Mouse (Mus musculus) limb, embryonic 13.5 days (tissue): Measurements from ENCODE around the gene Rpl7a. TPM values are rescaled to one million over a fixed set of nuclear protein-coding genes. Genes with fewer than 3 reads are reported as not detected.
"Not testable (repeated sequence)": the region's sequence is repeated elsewhere in the genome, so short reads cannot be mapped to it uniquely, and the experiment has no call there.

Experiments
- ATAC-seq: fragments of 200-750 bp; cut with Nextera tagmentation; 2 replicates; pipeline ENCODE4 v1.8.0; 2017; ENCODE audit warnings: low read depth, moderate number of reproducible peaks, moderate TSS enrichment; ENCODE audit not compliant: low FRiP score
- H3K27ac ChIP-seq: fragments of 300-500 bp; sonication (generic); 2 replicates; pipeline ENCODE4 v1.5.1; 2015; ENCODE audit warnings: inconsistent platforms, mild to moderate bottlenecking, moderate library complexity
- H3K27me3 ChIP-seq: fragments of 300-500 bp; sonication (generic); 2 replicates; pipeline ENCODE4 v1.6.1; 2015; ENCODE audit warnings: mild to moderate bottlenecking, inconsistent platforms
- H3K36me3 ChIP-seq: fragments of 300-500 bp; sonication (generic); 2 replicates; pipeline ENCODE4 v1.6.1; 2015; ENCODE audit warnings: inconsistent platforms, mild to moderate bottlenecking, moderate library complexity
- H3K4me1 ChIP-seq: fragments of 300-500 bp; sonication (generic); 2 replicates; pipeline ENCODE4 v1.6.1; 2015; ENCODE audit warnings: inconsistent platforms
- H3K4me2 ChIP-seq: fragments of 300-500 bp; sonication (generic); replicated peaks from 2 replicates; pipeline ENCODE4 v1.6.1; 2015; ENCODE audit warnings: inconsistent platforms, mild to moderate bottlenecking, moderate library complexity
- H3K4me3 ChIP-seq: fragments of 300-500 bp; sonication (generic); 2 replicates; pipeline ENCODE4 v1.5.1; 2015; ENCODE audit warnings: moderate library complexity, mild to moderate bottlenecking, inconsistent platforms
- H3K9ac ChIP-seq: fragments of 300-500 bp; sonication (generic); 2 replicates; pipeline ENCODE4 v1.6.1; 2015; ENCODE audit warnings: mild to moderate bottlenecking, inconsistent platforms
- H3K9me3 ChIP-seq: fragments of 300-500 bp; sonication (generic); 2 replicates; pipeline ENCODE4 v1.6.1; 2016; ENCODE audit warnings: inconsistent platforms
- WGBS: fragments of 180-500 bp; shearing (Covaris S2); methylation state at CpG from one replicate; pipeline ENCODE4 v1.1.7; 2015; 5-methylcytosine and 5-hydroxymethylcytosine counted together
- polyA plus RNA-seq: library from polyadenylated mRNA; unstranded; fragments of >200 nt; fragmentation: Nextera tagmentation; extraction: Ambion mirVana; gene quantifications from 2 replicates; pipeline ENCODE4 v1.2.1, GENCODE M21; 2015

Rpl7a gene
- polyA plus RNA-seq, result 647 and 667 TPM in 2 replicates

DNA sequence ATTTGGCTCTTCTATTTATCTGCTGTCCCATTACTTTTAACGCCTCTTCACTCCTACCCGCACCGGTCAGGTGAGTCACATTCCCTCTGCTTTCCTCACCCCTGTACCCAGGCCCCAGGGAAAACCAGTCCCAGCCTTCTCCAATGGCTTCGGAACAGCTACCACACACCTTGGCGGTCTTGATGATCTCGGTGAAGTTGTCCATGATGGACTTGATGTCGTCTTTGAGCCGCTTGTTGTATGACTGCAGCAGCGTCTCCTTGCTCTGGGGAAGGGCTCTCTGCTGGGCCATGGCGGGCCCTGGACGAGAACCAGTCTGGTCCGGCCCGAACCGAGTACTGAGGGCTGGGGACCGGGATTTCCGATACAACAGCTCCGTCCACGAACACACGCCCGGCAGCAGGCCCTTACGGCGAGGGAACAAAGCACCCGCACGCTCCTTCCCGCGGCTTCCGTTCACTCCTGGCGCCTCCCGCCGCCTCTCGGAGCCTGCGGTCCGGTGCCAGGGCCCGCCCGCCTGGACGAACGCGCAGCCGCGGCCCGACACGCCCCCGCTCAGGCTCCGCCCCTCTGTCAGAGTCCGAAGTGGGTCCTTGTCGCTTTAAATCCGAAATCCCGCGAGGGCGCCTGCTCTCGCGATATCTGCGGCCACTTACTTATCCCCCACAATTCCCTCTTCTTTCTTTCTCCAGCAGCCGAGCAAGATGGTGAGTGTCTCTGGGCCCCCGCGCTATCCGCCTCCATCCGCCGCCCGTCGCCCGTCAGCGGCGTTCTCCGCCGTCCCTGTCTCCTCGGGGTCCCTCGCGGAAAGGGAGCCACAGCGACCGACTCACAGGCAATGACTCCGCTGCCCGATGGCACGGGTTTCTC, at the start of gene Rpl7a, which contains the start of gene Med22:
TSS of gene Rpl7a (plus strand) at position 641 of the 870 bp plus-strand sequence.
TSS of gene Med22 (minus strand) at position 554 of the 870 bp plus-strand sequence.
- Histone ChIP-seq H3K4me1 (peaks cover 40% of the 10 kb centered on the region), H3K36me3 (peaks cover 67% of the 10 kb centered on the region), H3K9ac (peak within 1 kb of the TSS; percentile 100), H3K4me2 (peak within 1 kb of the TSS; percentile 100), H3K27ac (peak within 1 kb of the TSS; percentile 93), H3K9me3 (no peaks in the 10 kb centered on the region), H3K27me3 (no peaks in the 10 kb centered on the region), H3K4me3 (peak within 1 kb of the TSS; percentile 91)
- peak; percentile 91 for ATAC-seq
- under 1% methylated on average over 74 of the region's 74 CpGs for WGBS

DNA sequence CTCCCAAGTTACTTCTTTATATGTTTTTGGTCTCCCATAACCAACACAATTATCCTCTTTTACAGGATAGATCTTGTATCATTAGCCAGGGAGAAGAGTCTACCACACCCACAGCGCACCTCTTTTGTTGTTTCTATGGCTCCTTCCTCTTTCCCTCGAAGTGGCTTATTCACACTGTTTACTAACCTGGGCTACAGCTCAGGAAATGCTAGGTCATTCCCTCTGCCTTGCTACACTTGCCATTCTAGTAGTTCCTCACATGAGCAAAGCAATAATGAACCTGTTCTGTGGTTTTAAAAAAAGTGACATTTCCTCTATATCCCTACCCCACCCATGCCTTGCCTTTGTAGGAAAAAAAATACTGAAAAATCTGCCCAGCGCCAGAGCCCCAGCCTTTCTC, 47.7 kb upstream of the Rpl7a start:
- Histone ChIP-seq H3K9ac (no peak overlapping the region), H3K36me3 (no peaks in the 10 kb centered on the region), H3K9me3 (no peaks in the 10 kb centered on the region), H3K4me2 (no peak overlapping the region), H3K4me1 (no peaks in the 10 kb centered on the region), H3K27me3 (no peaks in the 10 kb centered on the region), H3K4me3 (no peak overlapping the region), H3K27ac (no peak overlapping the region)
- 80% methylated on average over 3 of the region's 3 CpGs for WGBS
- no peak for ATAC-seq

- Histone ChIP-seq H3K36me3 (no peaks in the 10 kb centered on the region), H3K4me2 (no peak within 1 kb of the TSS), H3K27ac (no peak within 1 kb of the TSS), H3K9ac (no peak within 1 kb of the TSS), H3K4me3 (no peak within 1 kb of the TSS), H3K9me3 (no peaks in the 10 kb centered on the region), H3K4me1 (no peaks in the 10 kb centered on the region), H3K27me3 (0 out of 2 replicates have a peak, but pooled peaks cover 3% of the 10 kb centered on the region)
- ATAC-seq, result no peak
- 57% methylated on average over 3 of the region's 3 CpGs for WGBS
Measured at GRCm38 (mm10) chr2:26864879-26865278, 45.7 kb upstream of the Rpl7a start, which contains the start of gene Abo. Abo (minus strand) TSS chr2:26864979.

DNA sequence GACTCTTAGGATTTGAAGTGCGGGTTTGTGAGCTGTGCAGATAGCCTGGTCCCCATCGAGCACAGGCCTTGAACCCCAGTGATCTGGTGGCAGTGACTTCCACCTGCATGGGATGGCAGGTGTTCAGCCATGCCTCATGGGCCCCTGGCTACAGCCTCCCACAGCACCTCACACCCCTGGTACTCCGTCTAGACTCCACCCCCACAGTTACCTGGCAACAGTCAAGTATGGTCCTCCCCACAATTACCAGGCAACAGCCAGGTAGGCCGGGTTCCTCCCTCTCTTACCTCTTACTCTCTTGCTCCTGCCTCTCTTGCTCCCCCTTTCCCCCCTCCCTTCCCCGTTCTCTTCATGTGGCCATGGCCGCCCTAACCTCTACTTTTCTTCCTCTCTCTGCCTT, 39.9 kb upstream of the Rpl7a start:
- WGBS, result 58% methylated on average over 6 of the region's 6 CpGs

GRCm38 (mm10) chr2:26878571-26878970, 32.0 kb upstream of the Rpl7a start:
- Histone ChIP-seq H3K4me1 (no peaks in the 10 kb centered on the region), H3K9me3 (peaks cover 10% of the 10 kb centered on the region), H3K9ac (no peak overlapping the region), H3K27ac (no peak overlapping the region), H3K4me2 (no peak overlapping the region), H3K4me3 (no peak overlapping the region), H3K36me3 (no peaks in the 10 kb centered on the region), H3K27me3 (no peaks in the 10 kb centered on the region)
- no peak for ATAC-seq

More for the DNA sequence above, 39.9 kb upstream of the Rpl7a start:
- no peak for ATAC-seq
- Histone ChIP-seq H3K4me2 (no peak overlapping the region), H3K9ac (no peak overlapping the region), H3K27ac (no peak overlapping the region), H3K36me3 (no peaks in the 10 kb centered on the region), H3K4me1 (no peaks in the 10 kb centered on the region), H3K27me3 (0 out of 2 replicates have a peak, but pooled peaks cover 3% of the 10 kb centered on the region), H3K4me3 (no peak overlapping the region), H3K9me3 (no peaks in the 10 kb centered on the region)

DNA sequence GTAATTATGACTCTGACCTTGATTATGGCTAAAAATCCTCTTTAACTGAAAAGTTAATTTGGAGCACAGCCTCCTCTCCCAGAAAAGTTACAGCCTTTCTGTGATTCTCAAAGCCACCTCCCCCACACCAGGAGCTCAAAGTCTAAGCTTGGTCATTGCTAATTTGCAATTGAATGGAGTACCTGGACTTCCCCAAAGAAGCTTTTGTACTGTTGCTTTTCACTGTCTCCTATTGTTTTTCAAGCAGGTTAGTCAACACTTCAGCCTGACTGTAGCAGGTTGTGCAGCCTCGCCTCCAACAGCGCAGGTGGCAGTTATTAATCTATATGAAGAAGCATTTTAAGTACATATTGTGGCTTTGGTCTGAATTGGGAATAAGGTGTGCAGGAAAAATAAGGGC, 25.0 kb upstream of the Rpl7a start:
- WGBS, result 94% methylated on average over 2 of the region's 2 CpGs
- not testable (repeated sequence) for H3K4me2 ChIP-seq, ATAC-seq, H3K4me1 ChIP-seq, H3K27me3 ChIP-seq, H3K9me3 ChIP-seq, H3K27ac ChIP-seq, H3K9ac ChIP-seq, H3K4me3 ChIP-seq
- H3K36me3 ChIP-seq, result peaks cover 30% of the 10 kb centered on the region

DNA sequence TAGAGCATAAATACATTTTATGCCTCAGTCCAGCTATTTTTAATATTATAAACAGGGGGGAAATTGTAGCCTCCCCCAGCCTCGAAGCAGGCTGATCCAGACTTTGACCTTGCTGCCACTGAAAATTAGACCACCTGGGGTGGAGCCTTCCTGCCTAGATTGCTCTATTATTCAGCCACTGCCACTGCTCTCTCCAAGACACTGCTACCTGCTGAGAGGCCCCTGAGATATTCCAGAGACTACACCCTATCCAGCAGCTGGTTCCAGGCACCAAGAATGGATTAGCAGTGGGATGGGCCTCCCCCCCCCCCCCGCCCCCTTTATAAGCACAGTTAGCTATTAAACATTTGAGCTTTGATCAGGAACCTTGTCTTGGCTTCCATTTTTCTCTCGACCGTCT, 24.4 kb upstream of the Rpl7a start:
- not testable (repeated sequence) for ATAC-seq, H3K27me3 ChIP-seq, H3K27ac ChIP-seq, H3K9me3 ChIP-seq, H3K4me1 ChIP-seq, H3K9ac ChIP-seq, H3K4me2 ChIP-seq, H3K4me3 ChIP-seq
- WGBS, result 62% methylated on average over 4 of the region's 4 CpGs
- peaks cover 37% of the 10 kb centered on the region for H3K36me3 ChIP-seq

GRCm38 (mm10) chr2:26895898-26896297, 14.7 kb upstream of the Rpl7a start:
- 92% methylated on average over 4 of the region's 4 CpGs for WGBS
- no peak overlapping the region for H3K27ac ChIP-seq
- H3K4me3 ChIP-seq, result no peak overlapping the region
- H3K4me1 ChIP-seq, result peaks cover 2% of the 10 kb centered on the region
- H3K4me2 ChIP-seq, result no peak overlapping the region
- no peaks in the 10 kb centered on the region for H3K27me3 ChIP-seq
- no peak for ATAC-seq
- no peak overlapping the region for H3K9ac ChIP-seq
- H3K9me3 ChIP-seq, result no peaks in the 10 kb centered on the region
- peaks cover 85% of the 10 kb centered on the region for H3K36me3 ChIP-seq

GRCm38 (mm10) chr2:26900731-26901130, 9.8 kb upstream of the Rpl7a start:
- no peak for ATAC-seq
- Histone ChIP-seq H3K36me3 (peaks cover 58% of the 10 kb centered on the region), H3K27ac (no peak overlapping the region), H3K4me1 (peaks cover 28% of the 10 kb centered on the region), H3K9me3 (no peaks in the 10 kb centered on the region), H3K4me3 (no peak overlapping the region), H3K27me3 (no peaks in the 10 kb centered on the region), H3K9ac (no peak overlapping the region), H3K4me2 (no peak overlapping the region; the same call in 1 of the 2 replicates)
- WGBS, result 81% methylated on average over 1 of the region's 1 CpGs

- Histone ChIP-seq H3K9me3 (no peaks in the 10 kb centered on the region), H3K36me3 (peaks cover 58% of the 10 kb centered on the region), H3K4me3 (peak overlapping the region; percentile 90), H3K9ac (peak overlapping the region; percentile 84), H3K4me1 (peaks cover 28% of the 10 kb centered on the region), H3K27ac (no peak overlapping the region), H3K4me2 (peak overlapping the region; percentile 87), H3K27me3 (no peaks in the 10 kb centered on the region)
- 4% methylated on average over 7 of the region's 7 CpGs for whole genome bisulfite sequencing
- no peak for ATAC-seq
Measured at GRCm38 (mm10) chr2:26901834-26902400, 8.6 kb upstream of the Rpl7a start.

DNA sequence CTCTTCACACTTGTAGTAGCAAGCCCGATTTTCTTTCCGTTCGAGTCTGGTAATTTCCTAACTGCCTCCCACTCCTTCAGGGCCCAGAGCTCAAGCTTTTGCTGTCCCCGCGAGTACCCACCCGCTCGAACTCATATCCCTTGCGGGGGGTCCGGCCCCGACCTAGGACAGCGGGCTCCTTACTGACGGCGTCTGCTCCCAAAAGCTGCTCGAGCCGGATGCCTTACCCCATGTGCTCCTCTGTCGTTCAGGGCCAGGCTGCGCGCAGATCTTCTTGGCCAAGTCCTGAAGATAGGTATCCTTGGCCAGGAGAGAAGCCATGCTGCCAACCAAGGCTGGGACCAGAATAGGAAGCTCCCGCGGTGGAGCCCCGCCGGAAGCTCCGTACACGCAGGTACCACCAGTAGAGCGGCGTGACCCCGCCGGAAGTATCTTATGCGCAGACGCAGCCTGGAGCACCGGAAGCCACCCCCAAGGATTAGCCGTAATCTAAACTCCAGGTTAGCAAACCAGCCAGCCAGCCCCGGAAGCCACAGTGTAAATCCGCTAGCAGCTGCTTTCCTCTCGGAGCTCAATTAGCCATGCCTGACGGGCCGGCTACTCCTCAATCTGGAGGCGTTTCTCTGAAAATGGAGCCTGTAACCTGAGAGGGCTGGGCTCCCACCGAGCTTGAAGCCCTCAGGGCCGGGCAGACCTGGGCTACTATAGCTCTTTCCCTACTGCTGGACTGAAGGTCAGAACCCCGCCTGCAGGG, 7.9 kb upstream of the Rpl7a start, which contains the start of gene Surf6:
TSS of gene Surf6 (minus strand) at position 413 of the 754 bp plus-strand sequence.
- no peaks in the 10 kb centered on the region for H3K9me3 ChIP-seq
- no peaks in the 10 kb centered on the region for H3K27me3 ChIP-seq
- peak within 1 kb of the TSS; percentile 90 for H3K4me3 ChIP-seq
- H3K36me3 ChIP-seq, result peaks cover 58% of the 10 kb centered on the region
- peak; percentile 95 for ATAC-seq
- peaks cover 28% of the 10 kb centered on the region for H3K4me1 ChIP-seq
- WGBS, result under 1% methylated on average over 41 of the region's 41 CpGs
- H3K27ac ChIP-seq, result peak within 1 kb of the TSS; percentile 89
- peak within 1 kb of the TSS; percentile 87 for H3K4me2 ChIP-seq
- peak within 1 kb of the TSS; percentile 84 for H3K9ac ChIP-seq

- Histone ChIP-seq H3K27ac (peak overlapping the region; percentile 89), H3K4me2 (peak overlapping the region; percentile 87), H3K9ac (peak overlapping the region; percentile 84), H3K27me3 (no peaks in the 10 kb centered on the region), H3K9me3 (no peaks in the 10 kb centered on the region), H3K4me1 (peaks cover 30% of the 10 kb centered on the region), H3K36me3 (peaks cover 58% of the 10 kb centered on the region), H3K4me3 (peak overlapping the region; percentile 90)
- 11% methylated on average over 7 of the region's 7 CpGs for WGBS
- ATAC-seq, result no peak
Measured at GRCm38 (mm10) chr2:26903311-26903710, 7.3 kb upstream of the Rpl7a start.
